Mouse (Mus musculus): ENCODE data around the gene Trim58.

The Trim58 gene

GRCm38 (mm10) chr11:58655151-58655550, 14.9 kb downstream of the Trim58 start:
- no peak for DNase-seq (ENCODE audit: low read depth)

- DNase-seq (ENCODE audit: low read depth): no peak
Measured at GRCm38 (mm10) chr11:58658596-58658995, 18.3 kb downstream of the Trim58 start, which contains the start of gene Olfr322. Gene Olfr322, plus strand, starts transcription at chr11:58658782.

- DNase-seq (ENCODE audit: low read depth): no peak
Measured at GRCm38 (mm10) chr11:58669252-58669651, 29.0 kb downstream of the Trim58 start.

- no peak for DNase-seq (ENCODE audit: low read depth)
Measured at GRCm38 (mm10) chr11:58671825-58672224, 31.6 kb downstream of the Trim58 start.

- no peak for DNase-seq (ENCODE audit: low read depth)
Measured at GRCm38 (mm10) chr11:58680799-58681198, 40.5 kb downstream of the Trim58 start, which contains the start of gene Olfr320. Gene Olfr320, plus strand, starts transcription at chr11:58681099.

GRCm38 (mm10) chr11:58698862-58699261, 58.6 kb downstream of the Trim58 start, which contains the start of gene Olfr319:
Gene Olfr319, plus strand, starts transcription at chr11:58699162.
- no peak for DNase-seq (ENCODE audit: low read depth)
